Mouse (Mus musculus) G1E (cell line): ENCODE data around the gene Pgam5.

ENCODE experiments used
- CTCF ChIP-seq: IDR thresholded peaks from 2 replicates; pipeline ENCODE4 v1.5.1; 2012; ENCODE audit warnings: low read depth, low read length, inconsistent platforms, mixed read lengths
- GATA1 ChIP-seq: IDR thresholded peaks from 2 replicates; pipeline ENCODE4 v1.6.1; 2012; ENCODE audit warnings: borderline replicate concordance, low read length, inconsistent platforms, mixed read lengths
- POLR2AphosphoS5 ChIP-seq: IDR thresholded peaks from 2 replicates; pipeline ENCODE4 v1.6.1; 2012; ENCODE audit warnings: low read depth, low read length, inconsistent platforms; ENCODE audit not compliant: insufficient replicate concordance
- TAL1 ChIP-seq: conservative IDR thresholded peaks from 2 replicates; pipeline ENCODE4 v1.6.1; 2012; ENCODE audit warnings: low read depth, low read length, inconsistent platforms, mixed read lengths

GRCm38 (mm10) chr5:110220331-110220730 lies 49.4 kb downstream of the Pgam5 start:
- TF ChIP-seq GATA1 (no peak), POLR2AphosphoS5 (no peak), CTCF (no peak), TAL1 (no peak)
